Mouse (Mus musculus) lung, postnatal 25 days (tissue): ENCODE measurements around the gene Zfp97.
"Not testable (repeated sequence)": the region's sequence is repeated elsewhere in the genome, so short reads cannot be mapped to it uniquely, and the experiment has no call there.

Experiments
- DNase-seq: peaks from one replicate; pipeline ENCODE4 v3.0.0; 2022; ENCODE audit warnings: low spot score

The Zfp97 gene

GRCm38 (mm10) chr17:17120830-17121502 lies at the start of gene Zfp97:
Zfp97 (plus strand) TSS chr17:17121415.
- DNase-seq: not testable (repeated sequence)

GRCm38 (mm10) chr17:17178757-17179413 lies 57.7 kb downstream of the Zfp97 start:
- DNase-seq: not testable (repeated sequence)

GRCm38 (mm10) chr17:17194761-17195160 lies 73.5 kb downstream of the Zfp97 start:
- DNase-seq: not testable (repeated sequence)

GRCm38 (mm10) chr17:17195178-17195577 lies 74.0 kb downstream of the Zfp97 start:
- DNase-seq: no peak

DNA sequence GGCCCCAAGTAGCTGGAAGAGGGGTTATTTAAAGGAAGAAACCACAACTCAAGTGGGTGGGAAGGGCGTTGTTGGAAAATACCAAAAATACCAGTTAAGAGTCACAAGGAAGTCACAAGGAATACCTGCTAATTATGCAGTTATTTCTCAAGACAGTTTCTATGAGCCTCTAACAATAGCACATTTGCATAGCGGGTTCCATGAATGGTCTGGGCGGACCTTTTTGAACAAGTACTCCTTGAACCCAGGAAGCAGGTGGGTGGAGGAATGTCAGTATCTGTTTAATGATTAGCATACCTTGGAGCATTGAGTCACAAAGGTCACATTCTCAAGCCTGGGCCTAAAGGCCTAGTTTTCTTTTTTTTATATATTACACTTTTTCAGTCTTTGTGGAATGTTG lies 74.9 kb downstream of the Zfp97 start:
- not testable (repeated sequence) for DNase-seq
